Mouse (Mus musculus): Measurements from ENCODE around the gene Slc16a11. TPM values are rescaled to one million over a fixed set of nuclear protein-coding genes. Genes with fewer than 3 reads are reported as not detected.

Slc16a11 gene
- total RNA-seq, 2 experiments from 2014 or later = not detected

DNA sequence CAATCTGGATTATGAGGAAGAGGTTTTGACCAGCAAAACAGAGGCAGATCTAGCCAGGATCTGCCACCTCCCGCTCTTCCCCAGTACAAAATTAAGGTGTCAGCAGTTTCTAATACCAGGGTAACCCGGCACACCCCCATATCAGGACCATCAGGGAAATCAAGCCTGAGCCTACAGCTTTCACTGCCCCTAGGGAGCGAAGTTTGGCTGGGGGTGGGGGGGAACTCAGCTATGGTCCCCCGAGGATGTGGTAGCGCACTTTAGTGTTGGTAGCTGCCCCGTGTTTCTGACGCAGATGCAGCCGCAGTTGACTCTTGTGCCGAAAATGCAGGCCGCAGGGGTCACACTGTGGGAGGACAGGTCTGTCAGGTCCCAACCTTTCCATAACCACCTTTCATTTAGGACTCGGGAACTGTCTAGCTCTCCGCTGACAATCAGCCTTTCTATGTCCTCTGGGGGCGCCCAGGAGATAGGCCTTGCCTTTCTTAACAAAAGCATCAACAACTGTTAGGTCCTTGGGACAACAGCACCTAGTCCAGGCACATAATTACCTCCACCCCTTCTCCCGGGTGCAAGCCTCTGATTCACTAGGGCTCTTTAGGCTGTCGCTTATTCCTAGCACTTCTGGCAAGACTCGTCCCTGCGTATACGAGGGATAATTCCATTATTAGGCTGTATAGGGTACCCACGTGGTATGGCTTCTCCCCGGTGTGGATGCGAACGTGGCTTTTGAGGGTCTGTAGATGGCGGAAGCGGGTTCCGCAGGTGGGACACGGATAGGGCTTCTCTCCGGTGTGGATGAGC, 13.4 kb downstream of the Slc16a11 start:
- no peak for DNase-seq (ENCODE audit: low spot score in 2 of 2)

DNA sequence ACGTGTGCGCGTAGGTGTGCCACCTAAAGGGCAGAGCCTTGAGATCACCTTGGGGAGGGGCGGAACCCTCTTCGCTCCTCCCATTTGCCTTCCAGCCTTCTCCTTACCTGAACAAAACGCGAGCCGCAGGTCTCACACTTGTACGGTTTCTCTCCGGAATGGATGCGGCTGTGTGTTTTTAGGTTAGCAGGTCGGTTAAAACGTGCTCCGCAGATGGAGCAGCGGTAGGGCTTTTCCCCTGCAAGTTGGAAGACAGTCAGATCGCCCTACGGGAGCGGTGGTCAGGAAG, 14.0 kb downstream of the Slc16a11 start:
- no peak for DNase-seq (ENCODE audit: low spot score in 2 of 2)

DNA sequence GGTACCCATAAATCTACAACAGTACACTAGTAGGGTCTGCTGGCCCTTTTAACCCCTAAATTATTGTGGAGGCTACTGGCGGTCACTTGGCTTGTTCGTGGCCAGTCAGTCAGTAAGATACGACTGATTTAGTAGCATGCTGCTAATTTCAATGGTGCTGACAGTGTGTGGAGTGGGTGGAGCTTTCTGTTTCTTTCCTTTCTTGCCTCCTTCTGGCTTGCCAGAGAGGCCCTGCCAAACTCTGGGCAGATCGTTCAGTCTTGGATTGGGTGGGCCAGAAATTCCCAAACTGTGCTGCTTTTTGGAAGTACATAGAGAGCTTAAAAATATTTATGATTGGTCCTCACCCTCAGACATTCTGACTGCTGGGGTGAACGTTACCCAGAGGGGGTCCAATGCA, 14.6 kb downstream of the Slc16a11 start:
- no peak for DNase-seq (ENCODE audit: low spot score in 2 of 2)

DNA sequence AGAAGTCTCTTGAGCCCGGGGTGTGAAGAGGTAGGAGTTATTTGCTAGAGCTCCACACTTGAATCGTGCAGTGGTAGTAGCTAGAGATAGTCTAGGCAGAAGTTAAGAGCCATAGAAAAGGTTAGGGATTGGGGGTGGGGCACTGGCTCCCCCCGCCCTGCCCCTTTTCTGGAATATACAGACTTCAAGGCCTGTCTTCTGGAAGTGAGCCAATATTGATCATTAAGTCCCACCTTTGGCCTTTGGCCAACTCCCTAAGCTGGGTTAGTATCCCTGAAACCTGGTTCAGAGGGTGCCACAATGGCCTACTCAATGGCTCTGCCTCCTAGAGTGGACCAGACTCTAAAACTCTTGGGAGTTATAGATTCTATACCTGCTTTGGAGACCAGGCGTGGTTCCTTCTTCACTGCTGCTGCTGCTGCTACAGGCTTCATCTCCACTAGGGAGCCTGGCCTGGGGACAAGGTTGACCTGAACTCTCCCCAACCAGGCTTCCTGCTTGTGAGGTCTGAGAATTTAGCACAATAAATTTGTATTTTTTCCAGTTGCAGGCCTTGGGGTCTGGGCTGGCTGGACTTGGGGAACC, 15.2 kb downstream of the Slc16a11 start:
- DNase-seq (ENCODE audit: low spot score in 2 of 2) = no peak

DNA sequence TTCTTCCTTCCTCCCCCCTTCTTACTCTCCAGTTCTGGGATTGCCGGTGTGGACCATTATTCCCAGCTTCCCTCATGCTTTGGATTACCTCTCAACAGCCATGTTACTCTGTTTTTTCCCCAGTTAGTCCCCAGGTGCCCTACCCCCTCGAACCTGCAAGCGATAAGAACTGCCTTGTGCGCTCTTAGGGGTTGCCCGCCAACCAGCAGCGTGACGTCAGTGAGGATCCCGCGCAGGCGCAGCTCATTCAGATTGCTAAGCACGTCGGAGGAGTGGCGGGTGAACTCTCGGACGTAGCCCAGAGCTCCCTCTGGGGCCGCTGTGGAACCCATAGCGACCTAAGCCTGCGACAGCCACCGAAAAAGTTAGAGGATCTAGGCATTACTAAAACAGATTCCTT, 16.3 kb downstream of the Slc16a11 start:
- DNase-seq (ENCODE audit: low spot score in 2 of 2) = peak in 1 of 2 experiments; percentile 71

DNA sequence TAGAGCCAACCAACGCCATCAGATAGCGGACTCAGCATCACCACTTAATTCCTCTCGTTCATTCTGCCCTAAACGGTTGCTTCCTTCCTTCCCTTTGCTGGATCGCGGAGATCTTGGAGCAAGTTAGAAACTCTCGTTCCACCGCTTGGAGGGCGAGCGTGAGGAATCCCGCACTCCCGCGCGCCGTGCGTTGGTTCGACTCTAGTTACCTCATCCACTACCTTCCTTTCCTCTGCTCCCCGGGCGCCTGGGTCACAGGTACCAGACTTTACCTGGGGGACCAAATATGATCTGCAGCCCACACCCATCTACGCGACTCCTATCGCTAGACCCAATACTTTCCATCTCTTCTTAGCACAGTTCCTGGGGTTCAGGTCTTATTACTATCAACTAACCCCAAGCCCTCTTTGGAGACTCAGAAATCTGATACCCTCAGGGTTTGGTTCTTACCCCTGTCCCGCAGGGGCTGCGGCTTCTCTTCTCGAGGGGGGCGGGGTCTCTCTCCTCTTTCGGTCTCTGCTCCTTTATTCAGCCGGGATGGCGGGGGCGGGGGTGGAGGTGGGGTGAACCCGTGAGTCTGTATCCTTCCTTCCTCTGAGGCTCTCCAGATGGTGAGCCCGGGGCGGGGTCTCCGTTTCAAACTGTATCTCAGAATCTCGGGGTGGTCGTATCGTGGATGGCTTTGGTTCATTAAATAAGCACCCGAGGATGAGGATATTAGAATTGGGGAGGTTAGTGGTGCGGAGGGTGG, 16.9 kb downstream of the Slc16a11 start, which contains the start of gene Bcl6b:
TSS of gene Bcl6b (minus strand) at position 539 of the 751 bp plus-strand sequence.
- DNase-seq (ENCODE audit: low spot score in 2 of 2) = no peak

DNA sequence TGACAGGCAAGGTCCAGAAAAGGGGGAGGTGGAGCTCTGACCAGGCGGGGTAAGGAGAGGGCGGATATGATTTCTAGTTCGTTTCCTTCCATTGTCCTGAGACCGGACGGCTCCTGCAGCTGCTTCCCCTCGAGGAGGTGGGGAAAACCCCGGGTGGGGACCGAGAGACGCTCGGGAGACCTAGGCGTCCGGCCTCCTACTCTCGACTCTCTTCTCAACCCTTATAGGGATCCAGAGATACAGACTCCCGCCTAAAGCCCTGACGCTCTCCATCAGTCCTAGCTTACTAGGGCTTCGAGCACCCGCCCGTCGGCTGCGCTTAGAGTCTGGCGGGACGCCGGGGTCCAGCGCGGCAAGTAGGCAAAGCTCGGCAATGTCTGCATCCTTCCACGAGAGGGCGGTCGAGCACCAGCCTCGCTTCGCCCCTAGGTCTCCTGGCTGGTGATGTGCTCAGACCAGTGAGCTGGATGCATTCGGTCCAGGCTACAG, 17.7 kb downstream of the Slc16a11 start:
- peak; percentile 85 to 87 for DNase-seq (ENCODE audit: low spot score in 2 of 2)

DNA sequence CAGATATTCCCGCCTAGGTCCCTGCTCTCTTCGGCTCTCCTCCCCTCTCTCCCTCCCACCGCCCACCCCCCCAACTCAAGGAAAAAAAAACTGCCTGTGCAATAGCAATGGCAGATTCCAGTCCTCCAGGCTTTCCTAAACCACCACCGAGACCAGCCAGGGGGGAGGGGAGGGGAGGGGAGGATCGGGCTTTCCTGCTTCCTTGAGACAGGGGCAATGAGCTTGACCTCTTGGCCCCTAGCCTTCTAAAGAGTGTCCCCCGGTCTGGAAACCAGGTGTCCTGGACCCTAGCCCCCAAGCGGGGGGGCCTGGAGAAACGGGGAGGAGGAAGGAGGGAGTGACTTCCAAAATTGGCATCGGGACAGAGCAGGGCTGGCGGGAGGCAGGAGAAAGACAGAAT, 20.0 kb downstream of the Slc16a11 start:
- DNase-seq (ENCODE audit: low spot score in 2 of 2) = peak in 1 of 2 experiments; percentile 66

DNA sequence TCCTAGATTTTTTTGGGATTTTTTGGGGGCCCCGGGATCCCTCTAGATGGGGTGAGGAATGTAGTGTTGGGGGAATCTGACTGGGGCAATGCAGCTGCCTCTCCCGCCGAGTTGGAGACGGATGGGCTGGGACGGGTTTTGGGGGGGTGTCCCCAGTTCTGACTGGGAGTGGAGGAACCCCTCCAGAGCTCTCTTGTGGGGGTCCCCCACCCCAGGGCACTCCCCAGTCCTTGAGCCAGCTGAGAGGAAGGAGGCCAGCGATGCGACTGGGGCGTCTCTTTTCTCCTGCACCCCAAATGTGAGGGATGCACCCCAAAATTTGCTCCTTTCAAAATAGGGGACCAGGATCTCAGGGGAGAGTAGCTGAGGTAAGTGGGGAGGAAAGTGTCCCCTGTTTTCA, 20.5 kb downstream of the Slc16a11 start:
- no peak for DNase-seq (ENCODE audit: low spot score in 2 of 2)

DNA sequence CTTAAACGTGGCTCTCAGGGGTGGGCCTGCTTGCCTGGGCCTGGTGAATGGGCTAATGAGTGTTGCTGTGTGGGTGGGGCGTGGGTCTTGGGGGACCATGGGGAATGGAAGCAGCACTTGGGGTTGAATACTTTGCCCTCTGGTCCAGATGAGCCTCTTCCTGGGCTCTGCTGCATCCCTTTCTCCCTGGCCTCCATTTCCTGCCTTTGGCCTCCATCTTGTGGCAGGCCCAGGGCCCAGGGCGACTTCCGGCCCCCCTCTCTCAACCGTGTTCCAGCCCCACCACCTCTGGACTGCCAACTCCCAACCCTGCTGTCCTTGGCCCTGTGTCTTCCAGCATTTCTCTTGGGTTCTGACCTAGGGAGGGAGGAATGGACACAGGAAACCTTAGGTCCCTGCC, 21.5 kb downstream of the Slc16a11 start:
- DNase-seq (ENCODE audit: low spot score in 2 of 2) = no peak

DNA sequence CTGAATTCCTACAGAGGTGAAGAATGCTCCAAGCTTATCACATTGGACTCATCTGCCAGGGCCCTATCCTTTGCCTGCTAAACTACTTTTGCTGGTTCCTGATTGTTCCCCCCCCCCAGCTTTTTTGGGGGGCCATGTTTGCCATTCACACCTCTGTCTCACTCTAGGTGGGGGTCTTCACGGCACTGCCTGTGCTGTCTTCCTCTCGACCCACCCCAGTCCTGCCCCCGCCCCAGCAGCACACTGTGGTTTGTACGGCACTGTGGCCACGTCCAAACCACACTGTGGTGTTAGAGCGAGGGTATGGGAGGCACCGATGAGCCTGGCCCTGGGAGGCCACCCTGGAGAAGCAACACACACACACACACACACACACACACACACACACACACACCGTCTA, 21.9 kb downstream of the Slc16a11 start:
- DNase-seq (ENCODE audit: low spot score in 2 of 2) = no peak

DNA sequence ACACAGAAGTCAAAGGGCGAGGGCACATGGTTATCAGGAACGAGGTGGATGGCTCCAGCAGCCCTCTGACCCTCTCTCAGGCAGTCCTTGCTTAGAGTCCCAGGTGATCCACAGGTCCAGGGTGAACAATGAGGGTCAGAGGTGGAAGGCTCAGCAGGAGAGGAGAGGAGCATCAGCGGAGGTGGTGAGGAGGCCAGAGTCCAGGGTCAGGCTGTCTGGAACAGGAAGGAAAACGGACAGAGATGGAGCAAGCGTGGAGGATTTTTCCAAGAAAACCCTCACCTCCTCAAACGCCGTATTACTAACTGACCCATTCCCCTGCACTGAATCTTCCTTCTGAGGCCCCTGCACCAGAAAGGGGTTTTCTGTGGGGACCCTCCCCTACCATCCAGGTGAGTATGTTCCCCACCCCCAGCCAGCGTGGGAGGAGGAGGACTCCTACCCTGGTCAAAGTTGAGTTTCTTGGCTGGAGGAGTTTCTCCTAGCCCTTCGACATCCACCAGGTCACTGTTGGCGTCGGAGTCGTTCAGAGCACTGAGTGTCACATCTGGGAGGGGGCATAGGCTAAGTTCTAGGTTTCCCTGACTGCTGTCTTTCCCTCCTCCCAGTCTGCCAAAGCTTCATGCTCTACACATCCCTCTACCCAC, 22.8 kb downstream of the Slc16a11 start:
- no peak for DNase-seq (ENCODE audit: low spot score in 2 of 2)

DNA sequence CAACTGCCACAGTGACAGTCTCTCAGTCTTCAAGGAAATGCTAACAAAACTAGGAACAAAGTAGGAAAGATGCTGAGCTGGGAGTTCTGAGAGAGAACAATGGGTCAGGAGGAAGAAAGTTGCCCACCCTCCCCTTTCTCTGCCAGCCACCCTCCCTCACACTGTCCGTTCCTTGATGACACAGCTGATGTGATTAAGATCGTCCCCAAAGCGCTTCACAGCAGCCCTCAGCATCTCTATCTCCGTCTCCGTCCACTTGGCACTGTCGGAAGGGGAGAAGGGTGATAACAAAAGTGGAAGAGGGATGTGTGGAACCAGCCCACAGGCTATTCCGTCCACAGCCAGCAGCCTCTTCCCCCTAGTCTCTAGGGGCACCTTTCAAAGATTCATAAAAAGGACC, 24.2 kb downstream of the Slc16a11 start:
- DNase-seq (ENCODE audit: low spot score in 2 of 2) = no peak

DNA sequence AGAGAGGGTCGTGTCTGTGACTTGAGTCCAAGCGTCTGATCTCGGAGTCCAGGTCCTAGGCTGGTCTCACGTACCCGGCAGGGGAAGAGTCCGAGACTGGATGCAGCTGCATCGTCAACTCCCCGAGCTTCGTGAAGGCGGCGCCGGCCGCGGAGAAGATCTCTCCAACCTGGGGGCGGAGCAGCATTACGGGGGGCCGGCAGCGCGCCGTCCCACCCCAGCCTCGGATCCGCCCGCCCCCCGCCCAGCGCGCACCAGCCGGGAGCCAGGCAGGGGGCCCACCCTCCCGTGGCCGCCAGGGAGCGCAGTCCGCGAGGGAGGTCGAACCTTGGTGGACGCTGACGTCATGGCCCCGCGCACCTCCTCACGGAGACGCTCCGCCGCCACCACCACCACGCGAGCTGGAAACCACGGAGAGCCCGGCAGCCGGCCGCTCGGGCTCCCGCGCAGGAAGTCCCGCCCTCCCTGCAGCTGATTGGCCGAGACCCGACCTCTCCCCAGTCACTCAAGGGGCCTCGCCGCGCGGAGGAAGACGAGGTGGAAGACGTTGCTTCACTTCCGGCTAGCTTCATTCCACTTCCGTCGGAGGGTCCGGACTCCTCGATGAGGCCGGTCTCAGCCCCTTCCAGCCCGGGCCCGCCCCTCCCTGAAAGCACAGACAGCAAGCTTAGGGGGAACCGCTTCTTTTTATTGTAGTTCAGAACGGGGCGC, 25.1 kb downstream of the Slc16a11 start, which contains the start of gene 0610010K14Rik:
TSS of gene 0610010K14Rik (minus strand) at position 458 of the 711 bp plus-strand sequence.
- DNase-seq (ENCODE audit: low spot score in 2 of 2) = peak; percentile 96 to 98

DNA sequence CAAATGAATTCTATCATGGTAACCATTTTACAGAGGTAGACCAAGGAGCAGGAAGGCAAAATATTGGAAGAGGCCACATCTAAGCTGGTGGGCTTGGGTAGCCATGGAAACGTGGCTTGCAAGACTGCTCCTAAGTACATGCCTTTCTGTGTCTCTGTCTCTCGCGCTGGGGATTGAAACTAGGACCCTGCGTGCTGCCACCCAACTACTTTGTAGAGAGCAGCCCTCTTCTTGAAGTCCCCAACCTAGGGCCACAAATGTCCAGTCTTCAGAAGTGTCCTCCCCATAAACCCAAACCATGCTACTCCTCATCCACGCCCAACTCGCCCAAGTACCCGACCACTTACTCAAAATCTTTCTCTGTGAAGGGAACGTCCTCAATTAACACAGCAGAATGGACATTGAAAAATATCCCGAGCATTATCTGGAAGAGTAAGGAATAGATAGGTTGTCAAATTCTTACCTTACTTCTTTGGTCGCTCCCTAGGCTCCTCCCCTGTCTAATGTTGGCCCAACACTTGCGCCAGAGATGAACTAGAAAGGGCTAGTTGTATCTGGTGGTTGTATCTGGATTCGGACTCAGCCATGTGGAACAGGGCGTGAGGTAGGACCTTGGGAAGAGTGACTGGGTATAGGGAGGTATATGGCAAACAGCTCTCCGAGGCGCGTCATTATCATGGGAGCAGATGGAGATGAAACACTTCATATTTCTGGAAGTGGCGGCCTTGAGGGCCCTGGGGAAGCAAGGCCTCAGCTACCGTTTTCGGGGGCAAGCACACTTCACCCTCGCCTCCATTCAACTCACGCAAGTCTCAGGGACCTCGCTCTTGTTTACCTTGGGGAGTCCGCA, 26.3 kb downstream of the Slc16a11 start:
- no peak for DNase-seq (ENCODE audit: low spot score in 2 of 2)

DNA sequence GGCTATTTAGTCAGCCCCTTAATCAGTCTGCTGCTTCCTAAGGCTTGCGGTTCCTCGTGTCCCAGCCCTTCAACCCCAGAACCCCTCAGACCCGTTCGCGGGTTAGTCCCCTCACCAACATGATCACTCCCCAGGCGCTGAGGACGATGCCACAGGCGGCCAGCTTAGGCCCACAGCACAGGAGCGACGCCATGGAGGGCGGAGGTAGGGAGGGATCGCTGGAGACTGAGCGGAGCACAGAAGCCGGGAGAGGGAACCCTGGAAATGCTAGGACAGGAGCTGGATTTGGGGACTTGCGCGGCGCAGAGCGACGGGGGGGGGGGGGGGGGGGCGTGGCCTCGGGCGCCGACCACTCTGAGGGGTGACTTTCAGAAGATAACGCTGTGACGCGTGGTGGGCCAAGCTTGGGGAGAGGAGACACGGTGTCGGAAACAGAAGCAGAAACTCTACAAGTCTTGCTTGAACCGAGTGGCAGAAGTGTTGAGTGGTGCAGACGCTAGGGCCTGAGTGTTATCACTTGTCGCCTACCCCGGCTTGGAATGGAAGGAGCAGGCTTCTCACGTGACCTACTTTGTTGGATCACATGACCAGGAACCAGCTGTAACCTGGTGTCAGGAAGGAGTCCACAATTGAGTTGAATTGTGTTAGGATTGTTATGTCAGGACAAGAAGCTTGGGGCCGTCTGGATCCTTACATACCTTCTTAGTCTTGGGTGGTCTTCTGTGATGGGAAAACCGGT, 27.2 kb downstream of the Slc16a11 start, which contains the start of the genes Gm21988 and Rnasek:
TSS of gene Gm21988 (minus strand) at position 290 of the 739 bp plus-strand sequence.
TSS of gene Rnasek (minus strand) at position 302 of the 739 bp plus-strand sequence.
- peak in 1 of 2 experiments; percentile 81 for DNase-seq (ENCODE audit: low spot score in 2 of 2)

DNA sequence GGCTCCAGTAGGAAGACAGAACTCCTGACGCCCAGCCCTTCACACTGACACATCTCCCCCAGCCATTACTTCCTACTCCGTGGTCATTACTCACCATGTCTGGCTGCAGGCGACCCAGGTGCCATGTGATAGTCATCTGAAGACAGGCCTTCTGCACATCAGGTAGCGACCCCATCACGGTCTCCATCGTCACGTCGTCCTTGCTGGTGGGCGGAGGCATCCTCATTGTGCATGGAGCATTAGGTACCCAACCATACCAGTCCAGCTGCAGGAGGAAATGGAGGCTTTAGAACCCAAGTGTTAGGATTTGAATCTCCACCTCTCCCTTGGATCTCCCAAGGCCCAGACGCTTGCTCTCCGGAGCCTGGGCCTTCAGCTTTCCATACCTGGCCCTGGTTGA, 30.0 kb downstream of the Slc16a11 start:
- DNase-seq (ENCODE audit: low spot score in 2 of 2) = no peak

DNA sequence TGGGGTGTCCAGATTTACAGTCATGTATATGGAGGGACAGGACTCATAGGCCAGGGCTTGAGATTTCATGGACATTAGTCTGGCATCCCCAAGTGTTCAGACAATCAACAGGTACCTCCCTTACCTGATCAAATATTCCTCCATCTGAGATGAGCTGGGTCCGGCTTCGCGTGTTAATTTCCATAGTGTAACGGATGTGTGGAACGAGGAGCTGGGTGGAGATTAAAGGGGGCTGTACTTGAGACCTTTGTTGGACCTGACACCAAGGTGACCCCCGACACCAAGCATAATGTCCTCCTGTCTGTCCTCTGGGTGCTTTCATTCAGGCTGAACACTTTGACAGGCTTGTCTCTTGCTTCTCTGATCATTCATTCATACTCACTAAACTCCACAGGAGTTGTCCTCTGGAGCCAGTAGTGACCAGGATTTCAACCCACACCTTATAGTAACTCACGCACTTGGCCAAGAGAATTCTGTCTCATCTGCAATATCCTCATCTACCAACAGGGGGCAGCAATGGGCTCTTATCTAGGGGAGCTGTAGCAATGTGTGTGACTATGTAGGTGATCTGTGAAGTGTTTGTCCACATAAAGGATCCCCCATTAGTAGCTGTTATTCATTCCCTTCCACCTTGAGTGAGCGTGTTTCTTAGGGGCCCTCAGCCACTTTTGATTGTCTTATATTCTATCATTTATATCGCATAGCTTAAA, 34.7 kb downstream of the Slc16a11 start:
- DNase-seq (ENCODE audit: low spot score in 2 of 2) = peak in 1 of 2 experiments; percentile 56
